Mouse (Mus musculus) ovary, adult 18-20 months (tissue): ENCODE results near the gene Bcl2l13.

Experiments
- DNase-seq: peaks from one replicate; pipeline ENCODE4 v3.0.0; 2022; ENCODE audit warnings: low spot score, mixed read lengths

Gene Bcl2l13

DNA sequence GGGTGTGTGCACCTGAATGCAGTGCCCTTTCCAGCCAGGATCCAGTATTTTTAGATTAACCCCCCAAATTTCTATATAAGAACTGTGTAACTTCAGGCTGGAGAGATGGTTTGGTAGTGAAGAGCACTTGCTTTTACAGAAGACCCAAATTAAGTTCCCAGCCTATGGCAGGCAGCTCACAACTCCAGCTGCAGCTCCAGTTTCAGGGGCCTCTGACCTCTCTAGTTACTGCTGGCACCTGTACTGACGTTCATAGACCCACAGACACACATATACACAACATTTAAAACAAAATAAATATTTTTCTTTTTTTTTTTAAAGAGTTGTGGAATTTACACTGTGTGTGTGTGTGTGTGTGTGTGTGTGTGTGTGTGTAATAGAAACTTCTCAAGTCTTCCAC lies 93.4 kb downstream of the Bcl2l13 start:
- DNase-seq, result no peak

DNA sequence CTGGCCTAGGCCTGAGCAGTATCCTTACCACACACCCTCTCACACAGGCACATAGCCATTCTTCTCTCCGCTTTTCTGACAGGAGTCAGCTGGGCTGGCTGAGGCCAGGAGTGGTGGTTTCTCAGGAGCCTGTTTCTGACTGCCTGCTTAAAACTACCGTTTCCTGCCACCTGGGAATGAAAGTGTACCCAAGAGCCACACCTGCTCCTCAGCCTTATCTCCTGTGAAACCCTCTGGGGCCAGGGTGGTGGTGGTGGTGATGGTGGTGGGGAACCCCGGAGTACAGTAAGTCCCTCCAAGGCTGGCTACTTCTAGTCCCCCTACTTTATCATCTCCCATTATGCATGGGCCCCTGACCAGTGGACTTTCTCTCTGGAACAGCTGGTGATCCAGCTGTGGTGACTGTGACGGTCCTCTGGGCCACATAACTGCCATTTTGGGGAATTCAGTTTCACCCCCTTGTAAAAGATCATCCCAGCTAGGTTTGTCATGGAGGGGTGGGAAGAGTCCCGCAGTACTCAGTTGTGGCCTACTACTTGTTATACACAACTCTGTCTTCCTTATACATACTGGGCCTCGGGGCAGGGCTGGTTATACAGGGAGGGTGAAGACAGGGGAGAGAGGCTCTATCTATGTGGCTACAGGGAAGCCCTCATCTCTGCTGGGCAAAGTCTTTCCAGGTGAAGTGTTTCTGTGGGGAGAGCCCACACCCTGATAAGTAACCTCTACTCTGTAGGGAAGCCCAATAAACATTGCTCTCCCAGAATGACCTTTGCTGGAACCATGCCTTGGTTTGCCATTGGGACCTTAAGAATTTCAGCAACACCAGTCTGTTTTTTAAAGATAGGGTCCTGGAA lies 94.7 kb downstream of the Bcl2l13 start:
- DNase-seq, result no peak

DNA sequence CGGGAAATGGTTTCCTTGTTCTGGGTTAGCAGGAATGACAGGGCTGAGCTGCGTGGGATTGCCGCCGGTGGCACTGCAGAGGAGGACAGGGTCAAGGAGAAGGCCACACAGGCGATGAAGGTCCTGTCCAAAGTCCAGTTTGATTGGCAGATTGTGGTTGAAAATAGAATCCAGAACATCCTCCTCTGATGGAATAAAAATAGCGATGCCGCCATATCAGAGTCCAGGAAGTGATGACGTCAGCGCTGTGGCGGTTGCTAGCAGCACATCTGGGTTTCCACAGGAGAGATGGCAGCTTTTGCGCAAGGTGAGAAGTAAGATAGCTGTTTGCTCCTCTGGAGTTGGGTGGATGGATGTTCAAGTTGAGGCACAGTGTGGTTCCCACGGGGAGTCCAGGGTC lies 96.6 kb downstream of the Bcl2l13 start:
- DNase-seq, result no peak

DNA sequence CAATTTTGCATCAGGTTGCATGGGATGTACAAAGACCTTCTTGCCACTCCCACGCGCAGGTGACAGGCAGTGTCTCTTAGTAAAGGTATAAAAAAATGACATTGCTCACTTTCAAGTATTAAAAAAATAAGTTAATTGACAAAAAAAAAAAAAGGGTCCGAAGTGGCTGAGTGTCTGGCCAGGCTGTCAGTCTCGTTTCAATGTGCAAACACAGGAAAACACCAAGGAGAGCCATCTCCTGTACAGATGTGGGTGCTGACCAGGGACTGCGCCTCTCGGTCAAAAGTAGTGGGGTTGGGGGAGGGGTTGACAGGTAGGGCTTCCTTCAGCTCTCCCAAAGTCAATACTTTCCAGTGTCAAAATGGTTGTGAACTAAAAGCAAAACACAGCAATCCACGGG lies 97.7 kb downstream of the Bcl2l13 start:
- no peak for DNase-seq

DNA sequence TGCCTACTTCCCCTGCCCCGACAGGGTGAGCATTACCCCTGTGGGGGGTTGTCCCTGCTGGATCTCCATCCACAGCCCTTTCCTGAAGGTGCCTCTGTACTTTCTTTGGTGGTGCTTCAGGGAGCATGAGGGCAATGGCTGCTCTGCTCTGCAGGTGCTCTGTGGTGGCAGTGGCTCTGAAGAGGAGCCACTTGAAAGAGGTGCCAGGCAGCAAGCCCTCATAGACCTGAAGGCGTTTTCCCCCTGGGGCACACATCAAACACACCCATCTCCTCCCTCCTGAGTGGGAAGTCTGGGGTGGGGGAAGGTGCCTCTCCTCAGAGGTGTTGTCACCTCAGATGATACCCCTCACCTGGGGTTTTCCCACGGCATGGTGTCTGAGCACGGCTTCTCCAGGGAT lies 98.2 kb downstream of the Bcl2l13 start:
- DNase-seq, result no peak

DNA sequence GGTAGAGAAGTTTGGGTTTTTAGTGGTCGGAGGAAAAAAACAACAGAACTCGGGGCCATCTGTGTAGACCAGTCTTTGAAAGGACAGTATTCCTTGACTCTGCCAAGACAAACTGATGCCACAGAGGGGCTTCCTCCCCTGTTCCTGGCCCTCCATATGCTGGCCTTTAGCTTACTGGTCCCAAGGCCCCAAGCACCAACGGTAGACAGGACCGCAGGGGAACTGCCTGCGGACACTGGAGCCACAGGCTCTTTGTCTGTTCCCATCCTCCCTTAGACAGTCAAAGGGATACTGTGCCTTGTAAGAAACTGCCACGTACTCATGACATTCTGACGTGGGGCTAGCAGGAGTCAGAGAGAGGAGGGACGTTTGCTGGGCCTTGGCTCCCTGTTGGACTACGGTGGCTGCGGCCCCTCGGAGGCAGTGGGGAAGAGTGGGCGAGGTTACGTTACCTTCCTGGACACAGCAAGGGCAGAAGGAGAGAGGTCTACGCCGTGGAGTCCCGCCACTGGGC lies 101.1 kb downstream of the Bcl2l13 start:
- DNase-seq, result no peak

DNA sequence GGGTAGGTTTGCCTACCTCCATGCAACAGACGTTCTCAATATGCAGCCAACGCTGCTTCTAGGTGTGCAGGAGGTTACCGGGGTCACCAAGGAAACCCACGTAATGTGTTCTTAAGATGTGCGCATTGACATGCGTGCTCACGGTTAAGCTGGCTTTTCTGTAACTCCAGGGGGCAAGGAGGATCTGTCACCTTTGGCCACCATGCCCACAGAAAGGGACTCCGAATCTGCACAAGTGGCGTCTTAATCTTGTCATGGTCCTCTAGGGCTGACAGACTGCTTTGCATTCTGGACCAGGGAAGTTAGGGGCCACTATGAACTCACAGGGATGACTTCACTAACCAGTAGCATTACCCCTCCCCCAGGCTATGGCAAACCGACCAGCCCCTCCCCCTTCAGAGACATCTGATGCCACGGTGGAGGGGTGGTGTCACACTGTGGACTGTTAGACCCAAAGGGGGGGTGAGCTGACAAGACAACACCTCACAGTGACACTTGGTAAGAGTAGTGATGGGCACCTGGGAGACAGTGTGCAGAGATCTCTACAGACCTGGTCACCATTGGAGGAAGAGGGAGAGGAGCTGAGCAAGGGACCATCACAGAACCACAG lies 102.1 kb downstream of the Bcl2l13 start:
- no peak for DNase-seq

DNA sequence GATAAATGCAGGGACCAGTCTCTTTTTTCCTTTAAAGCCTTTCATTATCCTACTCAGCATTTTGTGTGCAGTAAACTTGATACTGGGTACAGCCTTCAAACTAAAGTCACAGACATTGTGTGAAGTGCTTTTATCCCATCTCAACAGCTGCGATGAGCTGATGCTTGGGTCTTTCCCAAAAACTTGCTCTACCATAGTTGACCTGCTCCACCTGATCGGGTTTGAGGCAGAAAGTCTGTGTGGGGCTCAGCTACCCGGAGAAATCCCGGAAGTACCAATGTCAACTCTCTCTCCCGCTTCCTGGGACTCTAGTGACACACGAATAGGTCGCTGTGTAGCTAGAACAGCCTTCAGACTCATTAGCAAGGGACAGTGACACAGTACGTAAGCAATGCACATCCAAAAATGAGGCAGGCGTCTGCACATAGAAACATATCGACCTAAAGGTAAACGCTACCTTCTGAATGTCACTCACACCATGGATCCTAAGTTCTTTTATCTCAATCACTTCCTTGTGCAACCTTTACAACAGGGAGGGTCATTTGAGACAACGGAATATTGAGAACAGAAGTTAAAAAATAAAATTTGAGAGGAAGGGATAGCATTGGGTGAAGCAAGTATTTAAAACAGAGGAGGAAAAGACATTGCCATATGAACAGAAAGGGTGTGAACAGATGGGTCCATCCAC lies 102.9 kb downstream of the Bcl2l13 start:
- no peak for DNase-seq

DNA sequence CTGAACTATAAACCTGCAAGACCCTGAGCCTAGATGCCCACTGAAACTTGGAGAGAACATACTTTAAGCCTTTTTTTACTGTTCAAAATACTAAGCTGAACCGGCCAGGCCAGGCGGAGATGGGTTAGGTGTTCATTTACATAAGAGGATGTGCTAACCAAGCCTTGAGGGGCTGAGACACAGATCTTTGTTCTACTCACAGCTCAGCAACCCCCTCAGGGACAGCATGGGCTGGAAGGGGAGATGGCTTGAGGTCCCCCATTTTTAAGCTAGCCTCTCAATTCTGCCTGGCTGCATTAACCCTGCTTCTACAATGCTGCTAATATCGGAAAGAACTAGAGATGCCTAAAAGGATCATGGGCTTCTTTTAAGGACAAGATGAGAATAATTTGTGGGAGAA lies 103.8 kb downstream of the Bcl2l13 start:
- DNase-seq, result no peak

DNA sequence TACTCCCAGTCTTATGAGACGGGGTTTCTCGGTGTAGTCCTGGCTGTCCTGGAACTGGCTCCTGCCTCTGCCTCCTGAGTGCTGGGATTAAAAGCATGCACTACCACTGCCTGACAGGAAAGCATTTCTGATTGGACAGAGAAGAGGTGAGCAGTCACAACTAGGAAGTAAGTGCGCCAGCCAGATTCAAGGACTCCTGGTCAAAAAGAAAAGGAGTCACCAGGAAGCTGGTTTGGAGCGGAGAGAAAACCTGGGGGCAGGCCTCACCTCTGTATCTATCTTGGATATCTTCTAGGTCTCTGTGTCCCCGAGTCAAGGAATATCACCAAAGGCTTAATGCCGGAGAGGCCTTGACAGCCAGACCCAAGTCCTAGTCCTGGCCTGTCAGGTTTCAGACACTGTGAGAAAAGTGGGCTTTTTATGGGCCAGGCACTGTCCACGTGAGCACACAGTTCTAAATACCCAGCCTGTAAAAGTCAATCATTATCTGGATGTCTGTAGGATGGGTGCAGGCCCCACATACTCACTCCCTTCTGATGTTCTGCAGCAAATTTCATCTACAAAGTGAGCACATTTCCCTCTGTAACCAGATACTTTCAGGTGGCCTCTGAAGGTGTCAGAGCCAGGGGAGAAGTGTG lies 104.6 kb downstream of the Bcl2l13 start:
- no peak for DNase-seq

DNA sequence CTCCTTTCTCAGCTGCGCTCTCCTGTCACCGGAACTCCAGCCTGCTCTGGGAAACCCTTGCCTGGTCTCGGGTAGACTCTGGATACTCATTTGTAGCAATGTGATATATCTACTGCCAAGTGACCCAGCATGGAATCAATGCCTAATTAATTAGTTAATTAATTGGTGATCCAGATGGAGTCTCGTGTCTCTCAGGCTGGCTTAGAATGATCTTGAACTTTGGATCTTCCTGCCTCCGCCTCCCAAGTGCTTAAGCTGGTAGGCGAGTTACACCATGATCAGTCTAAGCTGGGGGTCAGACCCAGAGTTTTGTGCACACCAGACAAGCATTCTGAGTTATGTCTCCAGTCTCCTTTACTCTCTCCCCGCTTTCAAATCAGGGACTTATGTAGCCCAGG lies 105.1 kb downstream of the Bcl2l13 start:
- no peak for DNase-seq

DNA sequence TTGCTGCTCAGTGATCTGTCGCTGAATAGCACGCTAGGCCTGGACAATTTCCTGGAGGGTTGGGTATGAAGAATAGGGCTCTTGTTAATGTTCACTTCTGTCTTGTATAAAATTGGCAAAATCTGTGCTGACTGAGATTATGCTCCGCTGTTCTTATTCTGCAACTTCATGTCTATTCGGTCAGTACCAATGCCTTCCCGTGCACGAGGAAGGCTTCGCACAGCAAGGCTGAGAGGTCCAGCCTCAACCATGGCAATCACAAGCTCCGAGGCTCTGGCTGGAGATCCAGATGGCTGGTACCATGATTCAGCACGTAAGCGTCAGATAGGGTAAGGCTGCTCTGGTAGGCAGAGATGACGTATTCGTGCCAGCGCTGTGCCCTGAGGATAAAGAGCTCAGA lies 105.6 kb downstream of the Bcl2l13 start:
- DNase-seq, result no peak
